Mouse (Mus musculus) urinary bladder, adult 2 months (tissue): ENCODE measurements around the gene Tomm20. TPM values are rescaled to one million over a fixed set of nuclear protein-coding genes. Genes with fewer than 3 reads are reported as not detected.
"Not testable (repeated sequence)": the region's sequence is repeated elsewhere in the genome, so short reads cannot be mapped to it uniquely, and the experiment has no call there.

ENCODE experiments used
- DNase-seq: peaks from one replicate; pipeline ENCODE4 v3.0.0; 2022; ENCODE audit warnings: low spot score
- polyA plus RNA-seq: library from polyadenylated mRNA; depleted of rRNA; stranded (reverse); fragments of >200 nt; gene quantifications from 2 replicates; pipeline ENCODE4 v1.2.3, GENCODE M21; 2012; rRNA removed

The Tomm20 gene
- 62.4 and 118 TPM in 2 replicates for polyA plus RNA-seq

DNA sequence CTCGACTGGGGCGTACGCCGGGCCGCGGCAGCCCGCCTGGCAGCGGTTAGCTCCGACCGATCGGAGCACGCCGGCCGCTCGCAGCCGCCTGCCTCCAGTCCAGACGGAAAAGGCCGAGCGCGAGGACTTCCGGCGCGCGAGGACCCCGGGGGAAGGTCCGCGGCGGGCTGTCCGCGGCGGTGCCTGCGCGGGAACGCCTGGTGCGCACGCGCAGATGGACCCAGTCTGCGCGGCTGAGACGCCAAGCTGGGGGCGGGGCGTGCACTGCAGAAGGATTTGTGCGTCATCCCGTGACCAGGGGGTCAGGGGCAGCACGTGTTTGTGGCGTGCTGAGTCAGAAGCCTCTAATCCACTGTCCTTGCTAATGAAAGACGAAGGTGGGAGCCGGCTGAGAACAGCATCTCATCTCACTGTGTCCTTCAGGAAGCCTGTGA, at the start of gene Tomm20:
Tomm20 (minus strand) TSS at position 115 of the 434 bp plus-strand sequence.
- DNase-seq = peak; percentile 95

GRCm38 (mm10) chr8:126994506-126994905, 48.9 kb upstream of the Tomm20 start:
- DNase-seq = no peak

- DNase-seq = no peak
Measured at GRCm38 (mm10) chr8:126989363-126990153, 43.9 kb upstream of the Tomm20 start.

DNA sequence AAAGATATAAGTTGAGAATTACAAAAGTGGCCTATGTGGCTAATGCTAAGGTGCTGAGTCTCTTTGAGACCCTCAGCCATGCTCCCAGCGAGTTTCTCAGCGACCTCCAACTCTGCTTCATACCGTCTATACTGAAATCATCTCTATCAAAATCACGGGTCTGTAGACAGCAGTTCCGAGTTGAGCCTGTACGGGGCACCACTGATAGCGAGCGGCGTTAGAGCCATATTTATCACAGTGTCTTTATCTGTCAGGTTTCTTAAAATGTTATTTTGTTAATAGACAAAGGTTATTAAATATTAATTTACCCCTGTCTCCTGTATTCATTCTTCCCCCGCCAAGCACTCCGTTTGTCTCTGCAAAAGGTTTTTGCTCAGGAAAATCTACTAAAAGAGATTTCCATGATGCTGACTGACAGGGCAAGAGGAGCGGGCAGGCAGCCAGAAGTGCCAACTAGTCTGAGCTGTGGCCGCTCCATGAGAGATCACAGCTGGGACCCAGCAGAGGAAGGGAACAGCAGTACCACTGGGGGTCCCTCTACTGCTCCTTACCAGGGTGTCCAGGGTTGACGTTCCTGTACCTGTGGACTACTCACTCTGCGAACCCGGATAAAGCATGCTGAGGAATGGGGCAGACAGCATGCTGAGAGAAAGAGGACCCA, 42.8 kb upstream of the Tomm20 start:
- no peak for DNase-seq

DNA sequence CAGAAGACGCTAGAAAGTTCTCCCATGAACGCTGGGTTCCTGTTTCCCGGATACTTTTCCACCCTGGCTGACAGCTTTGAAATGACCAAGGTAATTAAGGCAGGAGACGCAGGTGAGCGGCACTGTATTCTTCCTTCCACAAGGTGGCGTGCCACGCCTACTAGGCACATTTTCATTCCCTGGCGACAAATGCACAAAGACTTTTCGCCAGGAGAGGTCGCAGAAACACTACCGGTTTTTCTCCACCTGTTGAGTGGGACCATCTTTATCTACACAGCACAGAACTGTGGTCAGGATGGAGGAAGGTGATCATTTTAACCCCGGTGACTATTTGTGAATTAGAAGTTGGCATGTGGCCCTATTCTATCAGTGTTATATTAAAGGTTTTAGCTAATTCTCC, 40.9 kb upstream of the Tomm20 start:
- DNase-seq = peak; percentile 56

DNA sequence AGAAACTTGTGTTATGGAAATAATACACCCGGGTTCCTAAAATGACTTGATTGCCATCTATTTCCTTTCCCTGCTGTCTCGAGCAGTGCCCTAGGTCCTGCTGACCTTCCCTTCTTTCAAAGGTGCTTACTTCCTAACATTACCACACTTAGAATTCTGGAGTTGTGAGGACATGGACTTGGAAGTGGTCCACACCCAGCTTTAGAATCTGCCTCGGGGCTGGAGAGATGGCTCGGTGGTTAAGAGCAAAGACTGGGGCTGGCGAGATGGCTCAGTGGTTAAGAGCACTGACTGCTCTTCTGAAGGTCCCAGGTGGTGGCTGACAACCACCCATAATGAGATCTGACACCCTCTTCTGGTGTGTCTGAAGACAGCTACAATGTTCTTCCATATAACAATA, 34.4 kb upstream of the Tomm20 start:
- DNase-seq = no peak

DNA sequence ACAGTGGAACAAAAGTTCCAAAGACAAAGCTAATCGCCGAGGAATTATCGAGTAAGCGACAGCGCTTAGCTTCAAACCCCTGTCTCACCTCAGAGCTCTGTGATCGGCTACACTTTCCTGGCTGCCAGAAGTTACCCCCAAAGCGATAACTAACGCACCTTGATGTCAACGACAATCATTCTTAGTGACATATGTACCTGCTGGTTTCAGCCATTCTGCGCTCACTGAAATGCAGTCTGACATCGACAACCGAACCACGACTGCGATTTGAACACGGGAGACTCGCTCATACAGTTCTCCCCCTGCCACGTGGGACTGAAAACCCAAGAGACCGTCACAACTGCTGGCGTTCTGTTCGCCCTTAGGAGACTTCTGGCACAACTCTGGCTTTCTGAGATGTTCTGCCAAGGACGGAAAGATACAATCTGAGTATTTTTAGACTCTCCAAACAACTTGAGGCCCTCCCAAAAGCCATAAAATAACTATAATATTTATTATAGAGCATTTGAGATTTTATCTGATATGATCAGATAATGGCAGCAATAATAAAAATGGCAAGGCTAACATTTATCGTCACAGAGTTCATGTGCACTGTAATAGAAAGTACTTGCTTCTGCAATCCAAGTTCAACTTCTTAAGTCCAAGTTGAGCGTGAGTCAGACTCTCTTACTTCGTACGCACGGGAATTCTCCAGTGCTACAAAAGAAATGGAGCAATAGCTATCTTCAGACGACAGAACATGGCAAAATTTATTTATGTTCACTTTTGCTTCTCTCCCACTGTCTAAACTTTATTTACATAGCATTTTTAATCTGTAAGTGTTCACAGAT, 33.7 kb upstream of the Tomm20 start:
- peak; percentile 39 for DNase-seq

DNA sequence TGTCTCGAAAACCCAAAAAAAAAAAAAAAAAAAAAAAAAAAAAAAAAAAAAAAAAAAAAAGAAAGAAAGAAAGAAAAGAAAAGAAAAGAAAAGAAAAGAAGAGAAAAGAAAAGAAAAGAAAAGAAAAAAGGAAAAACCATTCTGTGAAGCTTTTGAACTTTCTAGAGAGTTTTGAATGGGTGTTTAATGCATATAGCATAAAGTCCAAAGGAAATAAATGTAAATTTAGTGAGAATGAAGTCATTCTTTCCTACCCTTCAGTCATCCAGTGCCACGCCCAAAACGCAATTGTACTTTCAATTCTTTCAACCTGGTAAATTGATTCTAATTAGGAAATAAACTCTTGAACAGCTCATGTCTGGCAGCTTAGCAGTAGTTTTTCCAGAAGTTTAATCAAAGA, 32.9 kb upstream of the Tomm20 start:
- DNase-seq = not testable (repeated sequence)

DNA sequence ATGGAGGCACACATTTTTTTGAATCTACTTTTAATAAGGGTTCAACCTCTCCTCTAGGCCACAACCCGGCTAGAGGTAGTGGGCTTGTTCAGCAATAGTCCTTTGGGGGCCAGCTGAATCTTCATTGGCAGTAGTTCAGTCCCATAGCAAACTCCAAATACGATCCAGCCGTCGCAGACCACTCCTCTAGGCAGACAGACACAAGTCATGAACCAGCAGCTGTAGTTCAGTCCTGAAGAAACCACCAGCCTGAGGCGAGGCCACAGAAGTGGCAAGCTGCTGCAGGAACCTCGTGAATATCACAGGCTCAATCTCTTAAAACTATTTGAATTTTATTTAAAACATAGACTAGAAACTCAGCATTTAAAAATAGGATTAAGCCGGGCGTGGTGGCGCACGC, 32.4 kb upstream of the Tomm20 start:
- DNase-seq = no peak

- DNase-seq = no peak
Measured at GRCm38 (mm10) chr8:126976608-126977348, 31.1 kb upstream of the Tomm20 start.

DNA sequence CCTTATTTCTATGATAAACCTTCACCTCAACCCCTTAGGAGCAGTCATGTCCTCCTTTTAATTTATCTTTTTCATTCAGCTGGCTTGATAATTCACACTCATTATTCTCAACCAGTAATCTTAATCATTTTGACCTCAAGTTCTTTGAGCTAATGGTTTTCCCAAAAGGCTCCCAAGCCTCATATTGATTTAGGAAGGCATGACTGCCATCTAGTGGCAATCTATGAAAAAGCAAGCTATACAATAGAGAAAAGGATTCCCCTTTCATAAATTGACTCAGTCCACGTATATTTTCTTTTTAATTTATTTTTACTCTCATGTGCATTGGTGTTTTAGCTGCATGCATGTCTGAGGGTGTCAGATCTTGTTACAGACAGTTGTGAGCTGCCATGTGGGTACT, 30.1 kb upstream of the Tomm20 start:
- no peak for DNase-seq

- DNase-seq = no peak
Measured at GRCm38 (mm10) chr8:126974511-126974910, 28.9 kb upstream of the Tomm20 start.

DNA sequence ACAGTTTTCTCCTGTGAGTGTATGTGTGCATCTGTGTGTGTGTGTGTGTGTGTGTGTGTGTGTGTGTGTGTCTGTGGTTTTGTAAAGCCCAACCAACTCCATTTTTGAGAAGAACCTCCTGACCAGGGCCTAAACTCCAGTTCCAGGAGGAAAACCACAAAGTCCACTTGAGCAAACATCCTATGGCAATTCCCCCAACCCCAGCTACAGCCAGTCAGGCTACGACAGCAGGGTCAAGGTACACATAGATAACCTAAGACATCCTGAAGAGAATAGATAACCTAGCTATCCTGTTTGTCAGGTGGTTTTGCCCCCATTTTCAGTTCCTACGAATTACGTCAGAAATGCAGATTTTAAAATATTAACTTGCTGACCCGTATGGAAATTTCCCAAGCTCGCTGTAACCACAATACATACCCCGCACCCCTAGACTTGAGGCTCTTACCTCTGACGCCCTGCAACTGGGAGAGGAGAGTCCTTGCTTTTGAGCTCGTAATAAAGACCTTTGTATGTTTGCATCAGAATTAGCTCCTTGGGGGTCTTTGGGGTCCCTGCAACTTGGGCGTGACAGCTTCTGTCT, 28.1 kb upstream of the Tomm20 start:
- no peak for DNase-seq

- DNase-seq = no peak
Measured at GRCm38 (mm10) chr8:126972649-126973048, 27.0 kb upstream of the Tomm20 start.

GRCm38 (mm10) chr8:126972102-126972501, 26.5 kb upstream of the Tomm20 start:
- no peak for DNase-seq

DNA sequence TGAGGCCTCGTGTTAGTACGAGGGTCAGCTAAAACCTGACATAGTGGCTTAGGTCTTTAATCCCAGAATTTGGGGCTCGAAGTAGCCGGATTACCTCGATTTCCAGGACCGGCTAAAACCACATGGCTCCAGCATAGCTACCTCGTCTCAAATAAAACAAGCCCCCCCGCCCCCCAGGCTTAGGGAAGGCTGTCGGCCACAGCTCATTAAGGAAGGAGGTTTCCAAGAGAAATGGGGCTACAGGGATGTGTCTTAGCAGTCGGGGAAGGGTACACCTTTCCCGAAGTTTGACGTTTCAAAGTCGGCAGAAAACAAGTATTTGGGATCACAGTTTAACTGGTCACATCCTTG, 25.6 kb upstream of the Tomm20 start:
- no peak for DNase-seq

DNA sequence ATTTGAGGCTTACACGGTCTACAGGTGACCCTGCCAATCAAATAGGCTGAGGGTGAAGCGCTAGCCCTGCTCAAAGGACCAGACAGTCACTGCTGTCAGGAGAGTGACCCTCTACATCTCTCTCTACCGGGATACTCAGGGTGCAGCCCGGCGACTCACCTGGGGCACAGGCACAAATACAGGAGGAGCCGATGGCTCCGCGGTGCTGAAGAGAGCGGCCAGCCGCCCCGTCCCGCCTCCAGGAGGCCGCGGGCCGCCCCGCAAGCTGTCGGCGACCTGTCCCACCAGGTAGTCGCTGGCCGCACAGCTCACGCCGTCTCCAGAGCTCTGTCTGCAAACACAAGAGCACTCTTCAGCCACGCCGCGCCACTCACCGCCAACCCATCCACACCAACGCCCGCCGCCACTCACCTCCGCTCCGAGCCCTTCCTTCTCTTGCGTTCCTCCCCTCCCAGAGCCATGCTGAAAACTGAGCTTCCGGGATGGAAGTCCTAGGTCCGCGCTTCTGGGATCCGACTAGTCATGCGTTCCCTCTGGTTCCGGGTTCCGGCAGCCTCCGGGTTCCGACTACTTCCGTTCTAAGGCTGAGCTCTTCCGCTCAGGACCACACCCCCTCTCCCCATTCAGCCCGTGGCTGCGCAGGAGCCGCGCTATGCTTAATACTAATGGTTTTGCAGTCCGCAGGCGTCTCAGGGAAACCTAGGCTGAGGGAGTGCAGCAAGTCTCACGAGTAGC, 25.1 kb upstream of the Tomm20 start, which contains the start of gene Rbm34:
Rbm34 (minus strand) TSS at position 493 of the 735 bp plus-strand sequence.
- peak; percentile 82 for DNase-seq

- DNase-seq = no peak
Measured at GRCm38 (mm10) chr8:126969546-126969945, 23.9 kb upstream of the Tomm20 start.

DNA sequence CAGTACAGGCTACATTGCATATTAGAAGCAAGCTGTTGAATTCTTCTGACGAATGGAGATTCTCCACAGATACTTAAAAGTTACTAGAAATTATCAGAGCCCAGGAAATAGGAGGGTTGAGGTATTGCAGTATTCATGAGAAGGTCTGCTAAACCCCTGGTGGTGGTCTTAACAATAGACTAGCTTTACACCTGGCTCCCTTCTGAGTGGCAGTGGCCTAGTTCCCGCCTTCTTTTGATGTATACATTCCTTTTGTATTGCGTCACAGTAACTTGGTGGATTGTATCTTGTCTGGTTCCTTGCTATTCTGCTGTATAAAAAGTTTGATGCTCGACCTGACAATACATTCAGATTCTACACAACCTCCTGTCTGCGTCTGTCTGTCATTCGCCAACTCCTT, 22.5 kb upstream of the Tomm20 start:
- no peak for DNase-seq

DNA sequence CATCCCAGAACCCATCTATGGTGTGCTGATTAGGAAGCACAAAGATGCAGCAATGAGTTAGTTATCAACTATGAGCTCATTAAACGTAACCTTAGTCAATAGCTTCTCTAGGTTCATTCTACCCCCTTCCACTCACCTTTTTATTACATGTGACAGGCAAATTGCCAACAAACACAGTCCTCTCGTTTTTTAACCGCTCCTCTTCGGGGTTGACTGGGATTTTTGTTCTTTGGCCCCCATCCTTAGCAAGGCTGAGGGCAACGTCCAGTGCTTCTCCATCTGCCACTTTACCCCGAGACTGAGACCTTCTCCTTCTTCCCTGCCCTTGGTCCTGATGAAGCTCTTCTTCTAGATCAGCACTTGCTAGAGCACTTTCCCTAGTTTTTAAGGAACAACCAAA, 19.6 kb upstream of the Tomm20 start:
- no peak for DNase-seq

- DNase-seq = no peak
Measured at GRCm38 (mm10) chr8:126962871-126963270, 17.2 kb upstream of the Tomm20 start.
